Mouse (Mus musculus): ENCODE data around the gene Pih1d1. TPM values are rescaled to one million over a fixed set of nuclear protein-coding genes. Genes with fewer than 3 reads are reported as not detected.

The Pih1d1 gene
- polyA plus RNA-seq (2017; shearing (Covaris generic)): 10 to 100 TPM; 53.5 to 57.9 TPM

DNA sequence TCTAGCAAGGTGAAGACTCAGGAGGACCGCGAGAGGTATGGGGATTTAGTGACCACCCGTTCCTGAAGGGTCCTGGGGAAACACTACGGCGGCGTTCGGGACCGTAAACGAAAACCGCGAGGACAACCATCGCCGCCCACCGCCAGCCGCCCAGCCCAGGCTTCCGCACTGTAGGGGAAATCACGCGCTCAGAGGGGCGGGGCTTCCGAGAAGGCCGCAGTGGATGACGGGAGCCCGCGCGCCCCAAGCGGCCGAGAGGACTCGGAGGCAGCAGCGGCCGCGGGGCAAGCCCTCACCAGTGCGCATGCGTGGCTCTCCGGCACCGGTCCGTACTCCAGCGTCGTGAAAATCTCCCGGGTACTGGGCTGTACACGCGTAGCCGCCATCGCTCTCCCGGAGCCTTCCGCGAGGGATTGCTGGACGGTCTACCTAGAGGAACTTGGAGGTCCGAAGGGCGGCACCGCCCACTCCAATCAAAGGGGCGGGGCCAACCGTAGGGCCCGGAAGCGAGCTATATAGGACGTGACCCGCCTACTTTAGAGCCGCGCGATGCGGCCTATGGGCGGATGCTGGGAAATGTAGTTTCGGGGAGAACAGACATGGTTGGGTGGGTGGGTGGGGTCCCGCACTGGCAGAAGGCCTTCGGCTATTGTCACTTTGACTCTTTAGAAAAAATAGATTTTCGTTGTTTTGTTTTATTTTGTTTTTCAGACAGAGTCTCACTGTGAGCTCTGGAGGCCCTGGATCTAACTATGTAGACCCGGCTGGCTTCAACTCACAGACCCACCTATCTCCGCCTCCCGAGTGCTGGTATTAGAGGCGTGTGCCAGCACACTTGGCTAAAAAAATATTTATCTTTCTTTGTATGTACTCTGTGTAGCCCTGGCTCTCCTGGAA, at the start of gene Pih1d1, which contains the start of gene Aldh16a1:
Gene Pih1d1, plus strand, starts transcription at position 208 of the 897 bp plus-strand sequence.
Gene Aldh16a1, minus strand, starts transcription at position 489 of the 897 bp plus-strand sequence.

DNA sequence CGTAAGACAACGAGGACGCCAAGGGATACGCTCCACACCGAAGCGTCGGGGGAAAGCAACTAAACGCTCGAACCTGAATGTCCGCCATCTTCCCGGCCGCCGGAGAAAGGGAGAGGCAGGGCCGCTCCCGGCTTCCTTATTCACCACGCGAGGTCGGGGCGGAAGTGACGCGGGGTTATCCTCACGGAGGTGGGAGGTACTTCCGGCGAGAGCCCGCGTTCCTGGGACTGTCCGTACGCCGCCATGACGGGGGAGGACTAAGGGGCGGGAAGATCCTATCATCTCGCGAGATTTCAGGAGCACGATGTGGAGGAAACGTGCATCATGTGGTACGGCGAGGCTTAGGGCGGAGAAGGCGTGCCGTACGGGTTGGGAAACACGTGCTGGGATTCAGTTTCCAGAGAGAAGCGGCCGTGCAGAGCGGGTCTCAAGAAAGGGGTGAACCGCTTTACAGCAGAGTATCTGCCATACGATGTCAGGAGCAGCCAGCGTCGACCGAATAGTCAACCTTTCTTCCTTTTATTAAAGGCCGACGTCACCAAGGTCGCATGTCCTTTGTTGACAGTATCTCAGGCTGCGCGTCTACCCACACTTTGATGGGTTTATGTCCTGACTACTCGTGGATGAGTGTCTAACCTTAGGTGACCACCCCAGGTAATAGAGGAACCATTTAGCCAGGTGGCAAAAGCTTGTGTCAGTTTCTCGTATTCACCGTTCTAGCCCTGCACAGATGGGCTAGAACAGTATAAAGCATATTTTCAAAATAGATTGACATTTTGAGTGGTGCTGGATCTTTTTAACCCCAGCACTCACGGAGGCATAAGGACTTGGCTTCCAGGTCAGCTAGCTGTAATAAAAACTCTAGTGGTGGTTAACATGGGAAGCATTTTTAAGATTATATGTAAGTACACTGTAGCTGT, 29.6 kb upstream of the Pih1d1 start, which contains the start of gene Rps11:
Gene Rps11, minus strand, starts transcription at position 216 of the 920 bp plus-strand sequence.

DNA sequence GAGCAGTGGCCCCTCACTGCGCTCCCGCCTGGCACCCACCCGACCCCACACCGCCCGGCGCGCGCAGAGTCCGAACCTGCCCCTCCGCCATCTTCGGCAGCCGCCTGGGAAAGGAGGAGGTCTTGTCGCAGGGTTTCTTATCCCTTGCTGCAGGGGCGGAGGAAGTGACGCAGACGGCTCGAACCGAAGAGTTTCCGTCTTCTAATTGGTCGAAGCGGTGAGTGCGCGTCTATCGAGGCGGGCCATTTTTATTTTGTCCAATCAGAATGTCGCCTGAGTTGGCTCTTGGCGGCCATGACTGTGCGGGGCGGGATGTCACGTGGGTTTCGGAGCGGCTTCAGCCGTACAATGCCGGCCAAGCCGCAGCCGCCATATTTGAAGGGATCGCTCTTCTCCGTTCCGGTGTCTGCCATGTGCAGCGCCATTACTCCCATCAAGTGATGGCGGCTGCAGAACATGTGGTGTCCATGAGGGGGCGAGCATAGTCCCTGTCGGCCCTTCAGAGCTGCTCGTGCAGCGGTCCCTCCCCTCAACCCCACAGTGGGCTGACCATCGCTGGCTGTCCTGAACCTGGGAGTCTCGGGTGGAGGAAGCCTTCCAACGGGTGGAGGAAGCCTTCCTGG, 25.4 kb upstream of the Pih1d1 start, which contains the start of gene Rpl13a:
Gene Rpl13a, minus strand, starts transcription at position 138 of the 623 bp plus-strand sequence.

DNA sequence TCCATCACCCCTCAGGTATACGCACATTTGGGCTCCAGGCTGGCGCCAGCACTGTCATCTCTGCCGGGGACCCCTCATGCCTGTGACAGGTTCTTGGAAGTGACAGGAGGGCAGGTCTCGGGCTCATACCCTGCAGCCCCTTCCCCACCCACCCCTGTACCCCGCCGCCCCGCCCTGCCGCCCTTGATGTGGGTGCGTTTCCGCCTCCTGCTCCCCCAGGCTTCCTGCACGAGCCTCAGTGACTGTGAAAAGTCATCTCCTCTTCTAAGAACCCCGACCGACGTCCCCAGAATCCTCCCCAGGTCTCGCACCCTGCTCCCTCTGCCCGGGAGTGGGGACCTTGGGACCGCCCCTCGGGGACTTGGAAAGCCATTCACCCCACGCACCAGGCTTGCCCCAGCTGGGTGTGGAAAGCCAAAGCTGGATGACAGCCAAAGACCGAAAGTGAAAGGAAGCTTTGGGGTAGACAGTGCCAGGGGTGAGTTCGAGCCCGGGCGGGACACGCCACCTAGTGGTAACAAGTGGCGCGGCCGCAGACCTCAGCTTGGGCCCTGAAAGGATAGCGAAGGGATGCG, 18.0 kb upstream of the Pih1d1 start, which contains the start of the genes Gm45713 and Flt3l:
Gene Gm45713, minus strand, starts transcription at position 239 of the 575 bp plus-strand sequence.
Gene Flt3l, minus strand, starts transcription at position 440 of the 575 bp plus-strand sequence.

DNA sequence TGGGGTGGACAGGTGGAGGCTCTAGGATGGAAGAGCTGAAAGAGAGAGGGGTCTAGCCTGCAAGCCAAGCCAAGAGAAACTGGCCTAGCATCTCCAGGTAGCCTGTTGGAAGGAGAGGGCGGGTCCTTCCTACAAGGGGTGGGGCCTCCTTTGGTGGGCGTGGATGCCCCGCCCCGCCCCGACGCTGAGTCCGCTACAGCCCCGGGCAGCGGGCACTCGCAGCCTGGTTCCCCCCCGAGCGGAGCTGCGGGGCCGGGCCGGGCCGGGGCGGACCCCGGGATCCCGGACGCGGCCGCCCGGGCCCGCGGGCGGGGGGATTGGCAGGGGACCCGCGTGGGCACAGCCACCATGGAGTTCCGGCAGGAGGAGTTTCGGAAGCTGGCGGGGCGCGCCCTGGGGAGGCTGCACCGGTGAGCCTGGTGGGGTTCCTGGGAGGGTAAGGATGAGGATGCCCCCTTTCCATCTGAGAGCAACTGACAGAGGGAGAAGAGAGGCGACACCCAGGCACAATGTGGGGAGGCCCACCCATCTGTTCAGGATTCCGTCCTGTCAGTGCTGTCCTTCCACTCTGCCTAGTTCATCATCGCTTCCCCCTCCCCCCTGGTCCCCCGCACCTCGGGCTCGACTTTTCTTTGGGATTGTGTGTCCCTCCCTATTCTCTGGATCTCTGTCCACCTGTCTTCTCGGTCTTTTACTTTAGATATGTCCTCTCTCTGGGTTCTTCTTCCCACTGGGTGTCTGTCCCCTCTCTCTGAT, 9.8 kb downstream of the Pih1d1 start, which contains the start of gene Slc17a7:
Gene Slc17a7, plus strand, starts transcription at position 215 of the 756 bp plus-strand sequence.

DNA sequence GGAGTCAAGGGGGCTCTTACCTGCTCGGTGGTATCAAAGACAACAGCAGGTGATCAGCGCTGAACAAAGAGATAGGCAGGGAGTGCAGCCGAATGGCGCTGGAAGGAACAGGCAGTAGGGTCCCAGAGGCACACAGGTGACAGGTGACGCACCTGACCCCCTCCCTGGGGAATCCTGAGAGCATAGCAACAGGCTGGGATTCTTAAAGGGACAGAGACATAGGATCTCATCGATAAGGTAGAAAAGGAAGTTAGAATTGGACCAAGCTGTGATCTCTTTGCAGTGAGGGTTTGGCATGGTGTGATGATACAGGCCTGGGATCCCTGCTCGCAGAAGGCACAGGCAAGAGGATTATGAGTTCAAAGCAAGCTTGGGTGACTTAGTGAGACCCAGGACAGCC, 25.4 kb downstream of the Pih1d1 start, which contains the start of gene Gfy:
Gene Gfy, minus strand, starts transcription at position 101 of the 400 bp plus-strand sequence.

DNA sequence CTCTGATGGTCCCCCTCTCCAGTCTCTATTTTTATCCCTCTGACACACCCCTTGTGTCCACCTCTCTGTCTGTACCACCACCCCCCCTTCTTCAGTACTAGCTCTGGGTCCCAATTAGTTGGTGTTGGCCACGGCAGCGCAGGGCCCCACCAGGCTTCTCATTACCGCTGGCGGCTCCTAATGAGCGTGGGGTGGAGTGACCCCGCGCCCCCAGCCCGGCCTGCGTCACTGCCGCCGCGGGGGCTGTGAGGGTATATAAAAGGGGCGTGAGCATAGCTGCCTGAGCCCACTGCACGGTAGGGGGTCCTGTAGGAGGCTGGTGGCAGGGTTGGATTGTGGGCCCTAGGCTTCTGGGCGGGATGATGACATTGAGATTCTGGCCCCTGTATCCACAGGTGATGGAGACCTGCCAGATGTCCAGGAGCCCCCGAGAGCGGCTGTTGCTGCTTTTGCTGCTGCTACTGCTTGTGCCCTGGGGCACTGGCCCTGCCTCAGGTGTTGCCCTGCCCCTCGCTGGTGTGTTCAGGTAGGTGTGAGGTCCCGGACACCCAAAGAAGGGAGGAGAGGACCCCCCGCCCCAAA, 26.9 kb downstream of the Pih1d1 start, which contains the start of gene Pth2:
Gene Pth2, plus strand, starts transcription at position 100 of the 582 bp plus-strand sequence.

DNA sequence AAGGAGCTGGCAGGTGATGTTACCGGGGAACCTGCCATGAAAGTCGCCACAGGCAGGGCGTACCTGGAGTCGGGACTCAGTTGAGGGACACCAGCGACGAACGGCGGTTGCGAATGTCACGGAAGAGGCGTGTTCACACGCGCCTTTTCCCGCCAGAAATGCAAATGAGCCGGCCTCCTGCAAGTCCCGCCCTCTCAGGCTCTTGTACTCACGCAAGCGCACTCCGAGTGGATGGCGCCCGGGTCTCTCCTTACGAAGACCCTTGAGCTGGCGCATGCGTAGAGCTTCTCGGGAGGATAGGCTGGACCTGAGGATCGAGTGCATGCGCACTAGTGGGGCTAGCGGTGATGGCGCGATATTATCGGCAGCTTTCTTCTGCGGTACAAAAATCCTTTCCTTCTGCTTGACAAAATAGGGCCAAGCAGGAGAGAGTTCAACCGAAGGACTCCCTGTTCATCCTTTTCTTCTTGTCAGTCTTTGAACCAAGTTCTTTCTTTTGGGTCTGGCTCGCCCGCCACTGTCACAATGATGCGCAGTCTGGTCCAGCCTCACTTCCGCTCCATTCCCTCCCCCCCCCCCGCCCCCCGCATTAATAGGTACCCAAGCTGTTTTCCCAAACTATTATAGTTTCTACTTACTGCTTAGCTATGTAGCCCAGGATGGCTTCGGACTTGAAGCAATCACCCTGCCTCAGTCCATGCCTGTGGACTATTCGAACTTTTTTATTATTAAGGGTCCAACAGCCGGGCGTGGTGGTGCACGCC, 50.5 kb downstream of the Pih1d1 start, which contains the start of gene Ccdc155:
Gene Ccdc155, minus strand, starts transcription at position 513 of the 764 bp plus-strand sequence.

Other genes with a start within 250 kb of the Pih1d1 start
- gene Ap2a1, start 224.8 kb upstream of the Pih1d1 start, polyA plus RNA-seq (2017; shearing (Covaris generic)): 10 to 100 TPM; 56.8 to 69.1 TPM
- gene Tsks, start 211.1 kb upstream of the Pih1d1 start, polyA plus RNA-seq (2017; shearing (Covaris generic)): under 1 TPM in 1 of 2 experiments, not detected in 1; 0.97 TPM
- 1 to 10 TPM; 1.7 to 2.5 TPM for gene Cpt1c, start 179.5 kb upstream of the Pih1d1 start, polyA plus RNA-seq (2017; shearing (Covaris generic))
- 100 to 1,000 TPM; 148 to 162 TPM for gene Prmt1, start 167.7 kb upstream of the Pih1d1 start, polyA plus RNA-seq (2017; shearing (Covaris generic))
- gene Irf3, start 156.7 kb upstream of the Pih1d1 start, polyA plus RNA-seq (2017; shearing (Covaris generic)): 100 to 1,000 TPM; 224 to 233 TPM
- gene Bcl2l12, start 155.6 kb upstream of the Pih1d1 start, polyA plus RNA-seq (2017; shearing (Covaris generic)): 10 to 100 TPM; 23.6 to 30.4 TPM
- 10 to 100 TPM; 34.5 to 35.4 TPM for gene Scaf1, start 137.9 kb upstream of the Pih1d1 start, polyA plus RNA-seq (2017; shearing (Covaris generic))
- 10 to 100 TPM; 30.9 to 34.3 TPM for gene Rras, start 136.3 kb upstream of the Pih1d1 start, polyA plus RNA-seq (2017; shearing (Covaris generic))
- gene Prr12, start 101.4 kb upstream of the Pih1d1 start, polyA plus RNA-seq (2017; shearing (Covaris generic)): 1 to 10 TPM; 2.2 to 4.1 TPM
- gene Nosip, start 91.9 kb upstream of the Pih1d1 start, polyA plus RNA-seq (2017; shearing (Covaris generic)): 100 to 1,000 TPM in 1 of 2 experiments, 10 to 100 TPM in 1; 99.4 to 115 TPM
- gene Prrg2, start 91.6 kb upstream of the Pih1d1 start, polyA plus RNA-seq (2017; shearing (Covaris generic)): 1 to 10 TPM; 2.7 to 4.1 TPM
- 10 to 100 TPM in 1 of 2 experiments, 1 to 10 TPM in 1; 3.5 to 13.7 TPM for gene Rcn3, start 62.1 kb upstream of the Pih1d1 start, polyA plus RNA-seq (2017; shearing (Covaris generic))
- gene Fcgrt, start 50.5 kb upstream of the Pih1d1 start, polyA plus RNA-seq (2017; shearing (Covaris generic)): 1 to 10 TPM; 1.1 to 5.2 TPM
- gene Rps11, start 29.9 kb upstream of the Pih1d1 start, polyA plus RNA-seq (2017; shearing (Covaris generic)): 1,000 to 10,000 TPM; 2,095 to 2,158 TPM
- gene Rpl13a, start 25.5 kb upstream of the Pih1d1 start, polyA plus RNA-seq (2017; shearing (Covaris generic)): 1,000 to 10,000 TPM; 2,041 to 2,586 TPM
- gene Gm45713, start 18.1 kb upstream of the Pih1d1 start, polyA plus RNA-seq (2017; shearing (Covaris generic)): not detected
- gene Flt3l, start 17.9 kb upstream of the Pih1d1 start, polyA plus RNA-seq (2017; shearing (Covaris generic)): 100 to 1,000 TPM; 207 to 313 TPM
- 10 to 100 TPM; 50.3 to 78.2 TPM for gene Aldh16a1, start 281 bp downstream of the Pih1d1 start, polyA plus RNA-seq (2017; shearing (Covaris generic))
- gene Slc17a7, start 9.6 kb downstream of the Pih1d1 start, polyA plus RNA-seq (2017; shearing (Covaris generic)): under 1 TPM in 1 of 2 experiments, not detected in 1; 0.16 TPM
- gene Gfy, start 25.3 kb downstream of the Pih1d1 start, polyA plus RNA-seq (2017; shearing (Covaris generic)): not detected
- gene Pth2, start 26.7 kb downstream of the Pih1d1 start, polyA plus RNA-seq (2017; shearing (Covaris generic)): not detected
- gene Ccdc155, start 50.6 kb downstream of the Pih1d1 start, polyA plus RNA-seq (2017; shearing (Covaris generic)): under 1 TPM; 0.24 to 0.70 TPM
- gene Dkkl1, start 57.8 kb downstream of the Pih1d1 start, polyA plus RNA-seq (2017; shearing (Covaris generic)): 10 to 100 TPM; 23.4 to 31.7 TPM
- gene Tead2, start 61.5 kb downstream of the Pih1d1 start, polyA plus RNA-seq (2017; shearing (Covaris generic)): 1 to 10 TPM; 3.8 to 5.8 TPM
- gene Cd37, start 84.8 kb downstream of the Pih1d1 start, polyA plus RNA-seq (2017; shearing (Covaris generic)): 100 to 1,000 TPM; 565 to 611 TPM
- gene Slc6a16, start 86.8 kb downstream of the Pih1d1 start, polyA plus RNA-seq (2017; shearing (Covaris generic)): under 1 TPM in 1 of 2 experiments, not detected in 1; 0.40 TPM
- gene Slc6a21, start 123.2 kb downstream of the Pih1d1 start, polyA plus RNA-seq (2017; shearing (Covaris generic)): under 1 TPM; 0.18 to 0.38 TPM
- 10 to 100 TPM in 1 of 2 experiments, 1 to 10 TPM in 1; 9.5 to 13.8 TPM for gene Trpm4, start 179.5 kb downstream of the Pih1d1 start, polyA plus RNA-seq (2017; shearing (Covaris generic))
- gene Hrc, start 181.0 kb downstream of the Pih1d1 start, polyA plus RNA-seq (2017; shearing (Covaris generic)): not detected
- under 1 TPM; 0.36 to 0.60 TPM for gene Ppfia3, start 212.7 kb downstream of the Pih1d1 start, polyA plus RNA-seq (2017; shearing (Covaris generic))
- under 1 TPM in 1 of 2 experiments, not detected in 1; 0.90 TPM for gene Lin7b, start 216.3 kb downstream of the Pih1d1 start, polyA plus RNA-seq (2017; shearing (Covaris generic))
- gene Snrnp70, start 241.4 kb downstream of the Pih1d1 start, polyA plus RNA-seq (2017; shearing (Covaris generic)): 100 to 1,000 TPM; 192 to 196 TPM

Measured in inflammation-experienced regulatory T-cells (primary cell).